Mouse (Mus musculus) myocyte (in vitro differentiated cells): ENCODE results near the gene Dbn1.

Experiments used
- CEBPB ChIP-seq: IDR thresholded peaks from 2 replicates; pipeline ENCODE4 v1.6.1; 2011; ENCODE audit warnings: mild to moderate bottlenecking, moderate library complexity; ENCODE audit not compliant: poor library complexity, insufficient read depth, severe bottlenecking
- E2F4 ChIP-seq: IDR thresholded peaks from one replicate; pipeline ENCODE4 v1.6.1; 2011; ENCODE audit warnings: mild to moderate bottlenecking, control low read depth, moderate library complexity; ENCODE audit not compliant: insufficient read depth
- MAX ChIP-seq: IDR thresholded peaks from one replicate; pipeline ENCODE4 v1.6.1; 2011; ENCODE audit warnings: low read depth, mild to moderate bottlenecking, control low read depth
- MYOD1 ChIP-seq, 3 experiments: IDR thresholded peaks; one replicate each; pipeline ENCODE4 v1.6.1; 2011; ENCODE audit warnings: control low read depth in 2 of 3, low read depth in 2 of 3, mild to moderate bottlenecking in 2 of 3, moderate library complexity in 1 of 3; ENCODE audit not compliant: insufficient read length in 2 of 3, control insufficient read depth in 1 of 3
- MYOG ChIP-seq, 3 experiments: IDR thresholded peaks; one replicate each; pipeline ENCODE4 v1.6.1; 2011; ENCODE audit warnings: control low read depth in 2 of 3, low read depth in 2 of 3, mild to moderate bottlenecking in 2 of 3; ENCODE audit not compliant: insufficient read length in 2 of 3, control insufficient read depth in 1 of 3, insufficient read depth in 1 of 3
- POLR2A ChIP-seq: IDR thresholded peaks from one replicate; pipeline ENCODE4 v1.6.1; 2011; ENCODE audit warnings: low read depth, mild to moderate bottlenecking, control low read depth, moderate library complexity; ENCODE audit not compliant: insufficient read length
- POLR2AphosphoS2 ChIP-seq: IDR thresholded peaks from one replicate; pipeline ENCODE4 v1.6.1; 2011; ENCODE audit warnings: low read depth, control low read depth; ENCODE audit not compliant: insufficient read length
- REST ChIP-seq: IDR thresholded peaks from one replicate; pipeline ENCODE4 v1.6.1; 2011; ENCODE audit warnings: mild to moderate bottlenecking, control low read depth, moderate library complexity; ENCODE audit not compliant: insufficient read depth, insufficient read length
- SRF ChIP-seq: IDR thresholded peaks from one replicate; pipeline ENCODE4 v1.6.1; 2011; ENCODE audit warnings: low read depth; ENCODE audit not compliant: control insufficient read depth, insufficient read length
- TCF12 ChIP-seq: IDR thresholded peaks from one replicate; pipeline ENCODE4 v1.6.1; 2011; ENCODE audit warnings: mild to moderate bottlenecking, control low read depth; ENCODE audit not compliant: poor library complexity, insufficient read depth, severe bottlenecking
- TCF3 ChIP-seq: IDR thresholded peaks from one replicate; pipeline ENCODE4 v1.6.1; 2011; ENCODE audit warnings: low read depth, control low read depth; ENCODE audit not compliant: insufficient read length
- USF1 ChIP-seq: IDR thresholded peaks from one replicate; pipeline ENCODE4 v1.6.1; 2011; ENCODE audit warnings: low read depth, mild to moderate bottlenecking, control low read depth, moderate library complexity

- TF ChIP-seq POLR2A: no peak
- TF ChIP-seq TCF3: no peak
- no peak for TF ChIP-seq MYOD1 (IDR thresholded peaks at IDR 0.05; ENCODE audit: control insufficient read depth in 1 of 3, insufficient read length in 2 of 3, low read depth in 2 of 3)
- TF ChIP-seq USF1: no peak
- TF ChIP-seq CEBPB: no peak
- no peak for TF ChIP-seq POLR2AphosphoS2
- no peak for TF ChIP-seq MAX
- peak in 1 of 3 experiments; percentile 21 for TF ChIP-seq MYOG (IDR thresholded peaks at IDR 0.05; ENCODE audit: control insufficient read depth in 1 of 3, insufficient read depth in 1 of 3, insufficient read length in 2 of 3, low read depth in 2 of 3)
- no peak for TF ChIP-seq REST
- TF ChIP-seq E2F4: no peak
- no peak for TF ChIP-seq TCF12
- no peak for TF ChIP-seq SRF
Observed at GRCm38 (mm10) chr13:55482542-55482941, 5.4 kb downstream of the Dbn1 start.
